Mouse (Mus musculus) liver, adult 2 months (tissue): ENCODE data around the gene Bbs10.

Experiments used
- CTCF ChIP-seq: fragments of 200-500 bp; IDR thresholded peaks from 2 replicates; pipeline ENCODE4 v1.5.1; 2011; ENCODE audit warnings: low read depth, low read length, control low read depth
- POLR2A ChIP-seq: fragments of 200-500 bp; IDR thresholded peaks from 2 replicates; pipeline ENCODE4 v1.6.1; 2011; ENCODE audit warnings: low read length, control low read depth; ENCODE audit not compliant: insufficient read depth; ENCODE audit errors: extremely low read depth

- TF ChIP-seq CTCF: no peak
- no peak for TF ChIP-seq POLR2A
Observed at GRCm38 (mm10) chr10:111272905-111273304, 25.6 kb upstream of the Bbs10 start.
